Mouse (Mus musculus): Measurements from ENCODE around the gene Casq2. TPM values are rescaled to one million over a fixed set of nuclear protein-coding genes. Genes with fewer than 3 reads are reported as not detected.

Casq2 gene
- polyA plus RNA-seq, 1 experiment from 2014 or later: 44.6 TPM

- Histone ChIP-seq H3K4me3 (no peak overlapping the region), H3K27ac (no peak overlapping the region), H3K9ac (no peak overlapping the region), H3K4me1 (peaks cover 8% of the 10 kb centered on the region), H3K36me3 (no peaks in the 10 kb centered on the region), H3K27me3 (no peaks in the 10 kb centered on the region), H3K4me2 (no peak overlapping the region), H3K9me3 (no peaks in the 10 kb centered on the region)
- ATAC-seq (ENCODE audit: insufficient number of reproducible peaks, low FRiP score, low TSS enrichment, low read depth): no peak
- 88% methylated on average over 6 of the region's 6 CpGs for whole genome bisulfite sequencing
These were observed 54.4 kb downstream of the Casq2 start for GRCm38 (mm10) chr3:102140606-102141005.

GRCm38 (mm10) chr3:102141451-102141850 lies 55.2 kb downstream of the Casq2 start:
- WGBS: 63% methylated on average over 2 of the region's 2 CpGs
- H3K27ac ChIP-seq: no peak overlapping the region
- no peak for ATAC-seq (ENCODE audit: insufficient number of reproducible peaks, low FRiP score, low TSS enrichment, low read depth)
- H3K4me1 ChIP-seq: no peaks in the 10 kb centered on the region
- H3K4me2 ChIP-seq: no peak overlapping the region
- H3K36me3 ChIP-seq: no peaks in the 10 kb centered on the region
- H3K9me3 ChIP-seq: no peaks in the 10 kb centered on the region
- H3K27me3 ChIP-seq: no peaks in the 10 kb centered on the region
- H3K9ac ChIP-seq: no peak overlapping the region
- no peak overlapping the region for H3K4me3 ChIP-seq

GRCm38 (mm10) chr3:102141893-102142292 lies 55.7 kb downstream of the Casq2 start:
- H3K27me3 ChIP-seq: no peaks in the 10 kb centered on the region
- no peak overlapping the region for H3K4me3 ChIP-seq
- H3K27ac ChIP-seq: no peak overlapping the region
- H3K4me2 ChIP-seq: no peak overlapping the region
- H3K9me3 ChIP-seq: no peaks in the 10 kb centered on the region
- ATAC-seq (ENCODE audit: insufficient number of reproducible peaks, low FRiP score, low TSS enrichment, low read depth): no peak
- no peak overlapping the region for H3K9ac ChIP-seq
- 70% methylated on average over 6 of the region's 6 CpGs for WGBS
- H3K4me1 ChIP-seq: no peaks in the 10 kb centered on the region
- no peaks in the 10 kb centered on the region for H3K36me3 ChIP-seq

GRCm38 (mm10) chr3:102142947-102143346 lies 56.7 kb downstream of the Casq2 start:
- Histone ChIP-seq H3K9me3 (no peaks in the 10 kb centered on the region), H3K27me3 (no peaks in the 10 kb centered on the region), H3K9ac (no peak overlapping the region), H3K27ac (no peak overlapping the region), H3K4me1 (no peaks in the 10 kb centered on the region), H3K4me3 (no peak overlapping the region), H3K4me2 (no peak overlapping the region), H3K36me3 (no peaks in the 10 kb centered on the region)
- WGBS: 92% methylated on average over 4 of the region's 4 CpGs
- no peak for ATAC-seq (ENCODE audit: insufficient number of reproducible peaks, low FRiP score, low TSS enrichment, low read depth)

GRCm38 (mm10) chr3:102143536-102143935 lies 57.3 kb downstream of the Casq2 start:
- Histone ChIP-seq H3K9ac (no peak overlapping the region), H3K27ac (no peak overlapping the region), H3K4me1 (no peaks in the 10 kb centered on the region), H3K36me3 (no peaks in the 10 kb centered on the region), H3K4me3 (no peak overlapping the region), H3K4me2 (no peak overlapping the region), H3K27me3 (no peaks in the 10 kb centered on the region), H3K9me3 (no peaks in the 10 kb centered on the region)
- ATAC-seq (ENCODE audit: insufficient number of reproducible peaks, low FRiP score, low TSS enrichment, low read depth): no peak
- 74% methylated on average over 3 of the region's 3 CpGs for WGBS

DNA sequence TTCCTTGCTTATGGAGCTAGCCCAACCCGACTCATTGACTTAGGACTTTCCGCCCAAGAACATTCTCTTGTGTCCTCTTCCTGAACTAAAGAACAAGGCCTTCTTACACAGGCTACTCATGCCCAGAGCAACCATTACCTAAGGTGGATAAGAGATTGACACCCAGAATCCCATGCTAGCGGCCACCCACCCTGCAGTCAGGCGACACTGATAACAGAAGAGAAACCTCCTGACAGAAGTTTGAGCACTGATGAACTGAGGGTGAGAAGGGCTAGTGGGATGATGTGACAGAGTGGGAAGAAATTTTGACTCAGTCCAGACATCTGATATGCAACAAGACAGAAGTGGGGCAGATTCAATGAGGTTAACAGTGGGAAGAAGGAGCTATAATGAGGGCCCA lies 58.2 kb downstream of the Casq2 start:
- Histone ChIP-seq H3K4me3 (no peak overlapping the region), H3K9ac (no peak overlapping the region), H3K27ac (no peak overlapping the region), H3K27me3 (no peaks in the 10 kb centered on the region), H3K4me2 (no peak overlapping the region), H3K4me1 (no peaks in the 10 kb centered on the region; the same call in 1 of the 2 replicates), H3K9me3 (no peaks in the 10 kb centered on the region), H3K36me3 (no peaks in the 10 kb centered on the region)
- ATAC-seq (ENCODE audit: insufficient number of reproducible peaks, low FRiP score, low TSS enrichment, low read depth): no peak
- 94% methylated on average over 4 of the region's 4 CpGs for WGBS

- Histone ChIP-seq H3K4me3 (no peak overlapping the region), H3K27ac (no peak overlapping the region), H3K36me3 (no peaks in the 10 kb centered on the region), H3K9me3 (no peaks in the 10 kb centered on the region), H3K4me1 (peaks cover 3% of the 10 kb centered on the region), H3K27me3 (no peaks in the 10 kb centered on the region), H3K9ac (no peak overlapping the region), H3K4me2 (no peak overlapping the region)
- ATAC-seq (ENCODE audit: insufficient number of reproducible peaks, low FRiP score, low TSS enrichment, low read depth): no peak
- WGBS: 38% methylated on average over 6 of the region's 6 CpGs
These were observed 59.6 kb downstream of the Casq2 start for GRCm38 (mm10) chr3:102145645-102146386.

GRCm38 (mm10) chr3:102146428-102146827 lies 60.2 kb downstream of the Casq2 start:
- H3K9ac ChIP-seq: no peak overlapping the region
- no peak overlapping the region for H3K4me2 ChIP-seq
- H3K4me3 ChIP-seq: no peak overlapping the region
- no peaks in the 10 kb centered on the region for H3K36me3 ChIP-seq
- no peaks in the 10 kb centered on the region for H3K9me3 ChIP-seq
- 72% methylated on average over 6 of the region's 6 CpGs for WGBS
- no peak for ATAC-seq (ENCODE audit: insufficient number of reproducible peaks, low FRiP score, low TSS enrichment, low read depth)
- H3K27ac ChIP-seq: no peak overlapping the region
- H3K4me1 ChIP-seq: peaks cover 3% of the 10 kb centered on the region
- H3K27me3 ChIP-seq: no peaks in the 10 kb centered on the region

- H3K27ac ChIP-seq: no peak overlapping the region
- peaks cover 3% of the 10 kb centered on the region for H3K4me1 ChIP-seq
- no peak overlapping the region for H3K4me2 ChIP-seq
- no peak overlapping the region for H3K9ac ChIP-seq
- no peak for ATAC-seq (ENCODE audit: insufficient number of reproducible peaks, low FRiP score, low TSS enrichment, low read depth)
- no peaks in the 10 kb centered on the region for H3K36me3 ChIP-seq
- no peaks in the 10 kb centered on the region for H3K9me3 ChIP-seq
- WGBS: 84% methylated on average over 4 of the region's 4 CpGs
- H3K27me3 ChIP-seq: no peaks in the 10 kb centered on the region
- no peak overlapping the region for H3K4me3 ChIP-seq
These were observed 61.0 kb downstream of the Casq2 start for GRCm38 (mm10) chr3:102147189-102147588.

DNA sequence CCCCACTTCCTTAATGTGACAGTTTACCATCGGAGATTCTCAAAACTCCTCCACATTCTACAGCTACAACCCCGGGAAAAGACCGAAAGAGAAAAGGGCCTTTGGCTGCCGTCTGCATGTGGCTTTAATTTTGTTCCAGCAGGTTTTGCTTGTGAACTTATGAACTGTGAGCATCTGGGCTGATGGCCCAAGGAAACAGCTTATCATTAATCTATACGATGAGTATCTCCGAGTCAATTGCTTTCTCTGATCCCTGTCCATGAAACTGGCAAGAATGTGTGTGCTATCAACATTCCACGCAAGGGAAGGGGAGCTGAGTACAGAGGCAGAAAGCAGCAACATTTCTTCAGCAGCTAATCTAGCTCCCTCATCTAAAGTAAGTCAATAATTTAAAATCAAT lies 63.7 kb downstream of the Casq2 start:
- no peaks in the 10 kb centered on the region for H3K36me3 ChIP-seq
- no peak overlapping the region for H3K4me3 ChIP-seq
- H3K27ac ChIP-seq: no peak overlapping the region
- H3K9me3 ChIP-seq: no peaks in the 10 kb centered on the region
- no peak for ATAC-seq (ENCODE audit: insufficient number of reproducible peaks, low FRiP score, low TSS enrichment, low read depth)
- peaks cover 9% of the 10 kb centered on the region for H3K4me1 ChIP-seq
- no peak overlapping the region for H3K9ac ChIP-seq
- no peak overlapping the region for H3K4me2 ChIP-seq
- H3K27me3 ChIP-seq: no peaks in the 10 kb centered on the region
- WGBS: 13% methylated on average over 7 of the region's 7 CpGs

DNA sequence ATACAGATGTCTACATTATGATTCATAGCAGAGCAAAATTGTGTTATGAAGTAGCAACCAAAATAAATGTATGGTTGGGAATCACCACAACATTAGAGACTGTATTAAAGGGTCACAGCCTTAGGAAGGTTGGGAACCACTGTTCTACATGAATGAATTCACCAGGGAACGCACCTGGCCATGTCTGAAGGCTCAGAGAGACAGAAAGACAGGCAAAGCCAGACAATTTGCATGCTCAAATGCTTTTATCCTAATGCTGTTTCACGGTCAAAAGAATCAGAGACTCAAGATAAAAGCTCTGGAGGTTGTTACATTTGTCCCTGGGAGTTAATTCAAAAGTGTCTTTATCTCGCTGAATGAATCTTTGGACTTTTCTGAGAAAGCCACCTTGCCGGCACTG lies 65.6 kb downstream of the Casq2 start:
- 74% methylated on average over 4 of the region's 4 CpGs for WGBS
- Histone ChIP-seq H3K9me3 (no peaks in the 10 kb centered on the region), H3K27me3 (no peaks in the 10 kb centered on the region), H3K4me3 (no peak overlapping the region), H3K4me2 (no peak overlapping the region), H3K4me1 (peaks cover 10% of the 10 kb centered on the region), H3K36me3 (peaks cover 2% of the 10 kb centered on the region; the same call in 1 of the 2 replicates), H3K9ac (no peak overlapping the region), H3K27ac (no peak overlapping the region)
- no peak for ATAC-seq (ENCODE audit: insufficient number of reproducible peaks, low FRiP score, low TSS enrichment, low read depth)

GRCm38 (mm10) chr3:102152471-102152870 lies 66.3 kb downstream of the Casq2 start:
- H3K4me3 ChIP-seq: no peak overlapping the region
- no peaks in the 10 kb centered on the region for H3K27me3 ChIP-seq
- H3K4me2 ChIP-seq: 0 out of 2 replicates have a peak overlapping the region, but pooled peaks have one; percentile 2
- H3K4me1 ChIP-seq: peaks cover 10% of the 10 kb centered on the region
- 45% methylated on average over 4 of the region's 4 CpGs for WGBS
- ATAC-seq (ENCODE audit: insufficient number of reproducible peaks, low FRiP score, low TSS enrichment, low read depth): no peak
- peaks cover 8% of the 10 kb centered on the region for H3K36me3 ChIP-seq
- no peak overlapping the region for H3K9ac ChIP-seq
- H3K9me3 ChIP-seq: no peaks in the 10 kb centered on the region
- H3K27ac ChIP-seq: peak overlapping the region; percentile 8; the same call in 1 of the 2 replicates

Measured in limb, embryonic 15.5 days (tissue).